In genomic region chr1:165106011-165106385, GRCm38 (mm10) we compare ENCODE assay signal across 26 mouse cellular contexts. TPM values are rescaled to one million over a fixed set of nuclear protein-coding genes. Genes with fewer than 3 reads are reported as not detected.
DNase-seq lines count a peak whose midpoint lies in the region; ATAC-seq and TF ChIP-seq lines count a peak whose summit lies in the region.
"Had no signal": no experiment of that assay in that cellular context is flagged by ENCODE, and none has a peak within 500 bp of the region (broad histone marks: within the 10 kb centered on the region; RNA-seq: fewer than 3 reads in every experiment).

No protein-coding gene starts in this region.

- TF ChIP-seq CTCF in bone marrow, adult 2 months (IDR thresholded peaks at IDR 0.05; ENCODE audit: control insufficient read depth, insufficient read depth, low read length), result no peak

- no peaks in the 10 kb centered on the region for H3K27me3 ChIP-seq in heart, embryonic 13.5 days (replicated peaks)
- no peaks in the 10 kb centered on the region for H3K27me3 ChIP-seq in megakaryocyte, embryonic 14.5 days (replicated peaks)
- no peaks in the 10 kb centered on the region for H3K27me3 ChIP-seq in liver, embryonic 16.5 days (ENCODE audit: control insufficient read depth, insufficient read depth, low read depth, low read length)
- H3K27me3 ChIP-seq: midbrain, embryonic 12.5 days had no signal

- no peak for DNase-seq in heart, adult 11 months
- DNase-seq in spleen, adult 18-20 months, result no peak
- DNase-seq: adrenal gland, postnatal 10 days; cerebellum, adult 9-10 months; forebrain, postnatal 0 days; gastrocnemius, adult 2 months; lung, postnatal 10 days; right cerebral cortex, postnatal 4 days; thymus, adult 2 months had no signal

- no peak for TF ChIP-seq POLR2A in bone marrow, adult 2 months (IDR thresholded peaks at IDR 0.05; ENCODE audit: borderline replicate concordance, control insufficient read depth, low read depth, low read length)

- no peak overlapping the region for H3K4me3 ChIP-seq in heart, embryonic 13.5 days
- H3K4me3 ChIP-seq in megakaryocyte, embryonic 14.5 days (replicated peaks), result peak overlapping the region; percentile 81
- no peak overlapping the region for H3K4me3 ChIP-seq in bone marrow, adult 2 months (replicated peaks; ENCODE audit: control insufficient read depth, low read depth, low read length)
- no peak overlapping the region for H3K4me3 ChIP-seq in liver, embryonic 16.5 days (ENCODE audit: low read depth, low read length)
- H3K4me3 ChIP-seq: gastrocnemius, adult 2 months; midbrain, embryonic 12.5 days had no signal

- H3K27ac ChIP-seq in heart, embryonic 13.5 days (replicated peaks), result peak overlapping the region; percentile 86
- H3K27ac ChIP-seq in bone marrow, adult 2 months (ENCODE audit: control insufficient read depth, insufficient read depth, low read depth, low read length, poor library complexity), result peak overlapping the region; percentile 81
- H3K27ac ChIP-seq in liver, embryonic 16.5 days (ENCODE audit: low read length), result peak overlapping the region; percentile 89
- H3K27ac ChIP-seq: gastrocnemius, adult 2 months; kidney, postnatal 0 days; midbrain, embryonic 12.5 days had no signal

- 48% methylated on average over 2 of the region's 2 CpGs for WGBS in heart, embryonic 13.5 days
- WGBS in bone marrow, adult 2 months, result 65% methylated on average over 2 of the region's 2 CpGs
- WGBS in liver, embryonic 16.5 days (ENCODE audit: insufficient replicate concordance), result 61% methylated on average over 2 of the region's 2 CpGs

- peaks cover 62% of the 10 kb centered on the region for H3K4me1 ChIP-seq in heart, embryonic 13.5 days
- H3K4me1 ChIP-seq in megakaryocyte, embryonic 14.5 days, result peaks cover 89% of the 10 kb centered on the region
- H3K4me1 ChIP-seq in bone marrow, adult 2 months (ENCODE audit: control insufficient read depth, insufficient read depth, low read length), result peaks cover 1% of the 10 kb centered on the region; the same call in 1 of the 2 replicates
- H3K4me1 ChIP-seq in liver, embryonic 16.5 days (ENCODE audit: control insufficient read depth, low read depth, low read length), result peaks cover 29% of the 10 kb centered on the region

- no peaks in the 10 kb centered on the region for H3K36me3 ChIP-seq in heart, embryonic 13.5 days
- H3K36me3 ChIP-seq in megakaryocyte, embryonic 14.5 days (replicated peaks; ENCODE audit: low read length), result no peaks in the 10 kb centered on the region
- H3K36me3 ChIP-seq in liver, embryonic 16.5 days (ENCODE audit: control insufficient read depth, insufficient read depth), result no peaks in the 10 kb centered on the region
- H3K36me3 ChIP-seq: midbrain, embryonic 12.5 days had no signal

- H3K9ac ChIP-seq in heart, embryonic 13.5 days, result peak overlapping the region; percentile 29; the same call in 1 of the 2 replicates
- peak overlapping the region; percentile 49 for H3K9ac ChIP-seq in liver, embryonic 16.5 days (ENCODE audit: low read depth, low read length)
- H3K9ac ChIP-seq: forebrain, postnatal 0 days; midbrain, embryonic 12.5 days had no signal

- no peaks in the 10 kb centered on the region for H3K9me3 ChIP-seq in heart, embryonic 13.5 days
- no peaks in the 10 kb centered on the region for H3K9me3 ChIP-seq in megakaryocyte, embryonic 14.5 days
- H3K9me3 ChIP-seq in liver, embryonic 16.5 days (replicated peaks; ENCODE audit: control insufficient read depth, low read length), result no peaks in the 10 kb centered on the region
- H3K9me3 ChIP-seq: midbrain, embryonic 12.5 days had no signal

- no peak overlapping the region for H3K4me2 ChIP-seq in heart, embryonic 13.5 days
- H3K4me2 ChIP-seq in liver, embryonic 16.5 days (ENCODE audit: low read depth, low read length), result peak overlapping the region; percentile 64
- H3K4me2 ChIP-seq: midbrain, embryonic 12.5 days had no signal

- ATAC-seq in heart, embryonic 13.5 days (ENCODE audit: extremely low read depth, insufficient number of reproducible peaks, low FRiP score, low TSS enrichment), result no peak
- no peak for ATAC-seq in megakaryocyte, adult 5-6 weeks (ENCODE audit: poor library complexity, severe bottlenecking)
- no peak for ATAC-seq in liver, embryonic 16.5 days (ENCODE audit: low read depth)
- no peak for ATAC-seq in granulocyte monocyte progenitor cell, adult 5-6 weeks (replicated peaks; ENCODE audit: poor library complexity, severe bottlenecking)
- ATAC-seq: inflammation-experienced regulatory T-cells, adult 6 months had no signal

RNA-seq across cellular contexts. Expression of gene Tbx19, which starts 54.6 kb away (rescaled TPM):
- not detected in 2 replicates for polyA plus RNA-seq in heart, embryonic 13.5 days (2015; fragmentation: Nextera tagmentation; extraction: Ambion mirVana)
- 0.30 TPM in 1 of 2 replicates, not detected in the other for polyA plus RNA-seq in megakaryocyte, embryonic 14.5 days (2012; ENCODE audit: insufficient read depth, low replicate concordance)
- total RNA-seq in megakaryocyte, adult 5-6 weeks (2015), result not detected in 2 replicates
- not detected in 2 replicates for total RNA-seq in megakaryocyte, adult 5-6 weeks (2017)
- not detected in 2 replicates for polyA plus RNA-seq in bone marrow, adult 2 months (2011; ENCODE audit: insufficient read depth, insufficient read length, low replicate concordance, missing spikeins)
- not detected in 2 replicates for polyA plus RNA-seq in liver, embryonic 16.5 days (2015; fragmentation: Nextera tagmentation; extraction: Ambion mirVana)
- not detected in 2 replicates for total RNA-seq in granulocyte monocyte progenitor cell, adult 5-6 weeks (2014; fragmentation: Nextera tagmentation)
- not detected in 2 replicates for total RNA-seq in granulocyte monocyte progenitor cell, adult 5-6 weeks (2017)
- total RNA-seq: adrenal gland, postnatal 10 days; ES-E14; forebrain, postnatal 0 days; gastrocnemius, adult 2 months; layer of hippocampus, adult 8-10 months; left cerebral cortex, postnatal 10 days had no signal
- polyA plus RNA-seq: C2C12; forebrain, postnatal 0 days; heart, postnatal 0 days; inflammation-experienced regulatory T-cells, adult 6 months; kidney, postnatal 0 days; limb, embryonic 14.5 days; midbrain, embryonic 12.5 days; neural tube, embryonic 11.5 days; stomach, embryonic 14.5 days had no signal
